Mouse (Mus musculus) splenic B cell, adult 2 months (primary cell): ENCODE results near the gene Cog2.

Experiments
- DNase-seq: peaks from one replicate; pipeline ENCODE4 v3.0.0-alpha.2; 2011; ENCODE audit warnings: low read depth, low spot score
- H3K27me3 ChIP-seq: 2 replicates; pipeline ENCODE4 v1.6.1; 2012; ENCODE audit warnings: mild to moderate bottlenecking, low read length, moderate library complexity, mixed read lengths; ENCODE audit not compliant: control insufficient read depth, poor library complexity, insufficient read depth, severe bottlenecking
- H3K36me3 ChIP-seq: 2 replicates; pipeline ENCODE4 v1.6.1; 2012; ENCODE audit warnings: mild to moderate bottlenecking, low read length, moderate library complexity, mixed read lengths; ENCODE audit not compliant: control insufficient read depth, poor library complexity, insufficient read depth, severe bottlenecking

Cog2 gene

GRCm38 (mm10) chr8:124535451-124535850, 14.9 kb downstream of the Cog2 start:
- no peak for DNase-seq
- Histone ChIP-seq H3K27me3 (no peaks in the 10 kb centered on the region), H3K36me3 (peaks cover 15% of the 10 kb centered on the region)

- DNase-seq, result no peak
- no peaks in the 10 kb centered on the region for H3K27me3 ChIP-seq
- H3K36me3 ChIP-seq, result peaks cover 23% of the 10 kb centered on the region
These were observed 20.3 kb downstream of the Cog2 start for GRCm38 (mm10) chr8:124540906-124541305.

- H3K36me3 ChIP-seq, result peaks cover 24% of the 10 kb centered on the region
These were observed 21.4 kb downstream of the Cog2 start for GRCm38 (mm10) chr8:124542001-124542400.

GRCm38 (mm10) chr8:124543272-124543671, 22.7 kb downstream of the Cog2 start:
- DNase-seq, result no peak
- peaks cover 26% of the 10 kb centered on the region for H3K36me3 ChIP-seq
- no peaks in the 10 kb centered on the region for H3K27me3 ChIP-seq

More at GRCm38 (mm10) chr8:124542001-124542400, 21.4 kb downstream of the Cog2 start:
- H3K27me3 ChIP-seq, result no peaks in the 10 kb centered on the region
- DNase-seq, result no peak

GRCm38 (mm10) chr8:124546371-124546770, 25.8 kb downstream of the Cog2 start:
- Histone ChIP-seq H3K36me3 (peaks cover 15% of the 10 kb centered on the region), H3K27me3 (no peaks in the 10 kb centered on the region)
- DNase-seq, result no peak

GRCm38 (mm10) chr8:124546815-124547214, 26.2 kb downstream of the Cog2 start:
- Histone ChIP-seq H3K27me3 (no peaks in the 10 kb centered on the region), H3K36me3 (peaks cover 18% of the 10 kb centered on the region)
- DNase-seq, result no peak

- no peak for DNase-seq
- peaks cover 22% of the 10 kb centered on the region for H3K36me3 ChIP-seq
These were observed 26.7 kb downstream of the Cog2 start for GRCm38 (mm10) chr8:124547269-124547668.

GRCm38 (mm10) chr8:124548187-124548586, 27.6 kb downstream of the Cog2 start:
- DNase-seq, result no peak
- no peaks in the 10 kb centered on the region for H3K27me3 ChIP-seq

More at GRCm38 (mm10) chr8:124547269-124547668, 26.7 kb downstream of the Cog2 start:
- H3K27me3 ChIP-seq, result no peaks in the 10 kb centered on the region

GRCm38 (mm10) chr8:124551011-124551661, 30.6 kb downstream of the Cog2 start:
- no peaks in the 10 kb centered on the region for H3K27me3 ChIP-seq
- no peak for DNase-seq
- peaks cover 15% of the 10 kb centered on the region for H3K36me3 ChIP-seq

More at GRCm38 (mm10) chr8:124548187-124548586, 27.6 kb downstream of the Cog2 start:
- peaks cover 20% of the 10 kb centered on the region for H3K36me3 ChIP-seq

- Histone ChIP-seq H3K36me3 (peaks cover 9% of the 10 kb centered on the region), H3K27me3 (no peaks in the 10 kb centered on the region)
These were observed 34.7 kb downstream of the Cog2 start for GRCm38 (mm10) chr8:124555113-124555750.

GRCm38 (mm10) chr8:124556164-124556563, 35.6 kb downstream of the Cog2 start:
- H3K36me3 ChIP-seq, result peaks cover 9% of the 10 kb centered on the region
- no peaks in the 10 kb centered on the region for H3K27me3 ChIP-seq
- no peak for DNase-seq

More at GRCm38 (mm10) chr8:124555113-124555750, 34.7 kb downstream of the Cog2 start:
- no peak for DNase-seq

GRCm38 (mm10) chr8:124556658-124557057, 36.1 kb downstream of the Cog2 start:
- DNase-seq, result no peak
- Histone ChIP-seq H3K27me3 (no peaks in the 10 kb centered on the region), H3K36me3 (peaks cover 7% of the 10 kb centered on the region)

- DNase-seq, result no peak
- Histone ChIP-seq H3K36me3 (no peaks in the 10 kb centered on the region; the same call in 1 of the 2 replicates), H3K27me3 (no peaks in the 10 kb centered on the region)
These were observed 36.9 kb downstream of the Cog2 start for GRCm38 (mm10) chr8:124557476-124557875.

GRCm38 (mm10) chr8:124567126-124567525, 46.6 kb downstream of the Cog2 start:
- H3K27me3 ChIP-seq, result no peaks in the 10 kb centered on the region
- DNase-seq, result no peak
- H3K36me3 ChIP-seq, result no peaks in the 10 kb centered on the region

- Histone ChIP-seq H3K27me3 (no peaks in the 10 kb centered on the region), H3K36me3 (no peaks in the 10 kb centered on the region)
- DNase-seq, result no peak
These were observed 47.0 kb downstream of the Cog2 start for GRCm38 (mm10) chr8:124567584-124567983.
